Mouse (Mus musculus) neural tube, embryonic 14.5 days (tissue): Measurements from ENCODE around the gene Kpna1. TPM values are rescaled to one million over a fixed set of nuclear protein-coding genes. Genes with fewer than 3 reads are reported as not detected.
"Not testable (repeated sequence)": the region's sequence is repeated elsewhere in the genome, so short reads cannot be mapped to it uniquely, and the experiment has no call there.

Experiments
- ATAC-seq: fragments of 200-750 bp; cut with Nextera tagmentation; 2 replicates; pipeline ENCODE4 v1.8.0; 2017; ENCODE audit warnings: low read depth, mild to moderate bottlenecking, moderate TSS enrichment, moderate library complexity
- H3K27ac ChIP-seq: fragments of 300-500 bp; sonication (generic); 2 replicates; pipeline ENCODE4 v1.5.1; 2014; ENCODE audit warnings: low read depth, mild to moderate bottlenecking, control low read depth, low read length, moderate library complexity, mixed read lengths
- H3K27me3 ChIP-seq: fragments of 300-500 bp; sonication (generic); 2 replicates; pipeline ENCODE4 v1.6.1; 2014; ENCODE audit warnings: low read length; ENCODE audit not compliant: control insufficient read depth, insufficient read depth
- H3K36me3 ChIP-seq: fragments of 300-500 bp; sonication (generic); 2 replicates; pipeline ENCODE4 v1.6.1; 2014; ENCODE audit warnings: low read length, mixed read lengths; ENCODE audit not compliant: control insufficient read depth, insufficient read depth
- H3K4me1 ChIP-seq: fragments of 300-500 bp; sonication (generic); 2 replicates; pipeline ENCODE4 v1.6.1; 2014; ENCODE audit warnings: low read length; ENCODE audit not compliant: control insufficient read depth, insufficient read depth
- H3K4me2 ChIP-seq: fragments of 300-500 bp; sonication (generic); 2 replicates; pipeline ENCODE4 v1.6.1; 2014; ENCODE audit warnings: mild to moderate bottlenecking, low read depth, low read length, control low read depth
- H3K4me3 ChIP-seq: fragments of 300-500 bp; sonication (generic); 2 replicates; pipeline ENCODE4 v1.5.1; 2014; ENCODE audit warnings: low read depth, low read length, control low read depth, mixed read lengths
- H3K9ac ChIP-seq: fragments of 300-500 bp; sonication (generic); replicated peaks from 2 replicates; pipeline ENCODE4 v1.6.1; 2014; ENCODE audit warnings: low read depth, mild to moderate bottlenecking, control low read depth, low read length, mixed read lengths
- H3K9me3 ChIP-seq: fragments of 300-500 bp; sonication (generic); 2 replicates; pipeline ENCODE4 v1.6.1; 2016; ENCODE audit warnings: low read length; ENCODE audit not compliant: control insufficient read depth
- WGBS: fragments of 180-500 bp; shearing (Covaris S2); extraction: QIAGEN DNeasy Blood & Tissue Kit; methylation state at CpG from one replicate; pipeline ENCODE4 v1.1.7; 2014; 5-methylcytosine and 5-hydroxymethylcytosine counted together
- polyA plus RNA-seq: library from polyadenylated mRNA; unstranded; fragments of >200 nt; fragmentation: Nextera tagmentation; extraction: Ambion mirVana; gene quantifications from 2 replicates; pipeline ENCODE4 v1.2.1, GENCODE M21; 2014

The Kpna1 gene
- polyA plus RNA-seq, 1 experiment from 2014 or later = 89.3 TPM

- Histone ChIP-seq H3K4me1 (no peaks in the 10 kb centered on the region), H3K36me3 (peaks cover under 1% of the 10 kb centered on the region; the same call in 1 of the 2 replicates), H3K9me3 (no peaks in the 10 kb centered on the region), H3K9ac (no peak overlapping the region), H3K27me3 (no peaks in the 10 kb centered on the region), H3K4me2 (no peak overlapping the region), H3K4me3 (no peak overlapping the region), H3K27ac (no peak overlapping the region)
- WGBS = 98% methylated on average over 8 of the region's 8 CpGs
- ATAC-seq = no peak
Measured at GRCm38 (mm10) chr16:36054920-36055319, 76.4 kb downstream of the Kpna1 start.

GRCm38 (mm10) chr16:36056416-36056815, 77.9 kb downstream of the Kpna1 start:
- 88% methylated on average over 11 of the region's 11 CpGs for WGBS
- Histone ChIP-seq H3K4me2 (no peak overlapping the region), H3K27ac (no peak overlapping the region), H3K4me3 (no peak overlapping the region), H3K9me3 (no peaks in the 10 kb centered on the region), H3K36me3 (no peaks in the 10 kb centered on the region), H3K4me1 (no peaks in the 10 kb centered on the region), H3K9ac (no peak overlapping the region), H3K27me3 (no peaks in the 10 kb centered on the region)
- no peak for ATAC-seq

- Histone ChIP-seq H3K4me2 (no peak overlapping the region), H3K36me3 (no peaks in the 10 kb centered on the region), H3K4me3 (no peak overlapping the region), H3K4me1 (no peaks in the 10 kb centered on the region), H3K27ac (no peak overlapping the region), H3K27me3 (no peaks in the 10 kb centered on the region), H3K9ac (no peak overlapping the region), H3K9me3 (no peaks in the 10 kb centered on the region)
- 89% methylated on average over 8 of the region's 8 CpGs for WGBS
- no peak for ATAC-seq
Measured at GRCm38 (mm10) chr16:36057933-36058475, 79.5 kb downstream of the Kpna1 start.

GRCm38 (mm10) chr16:36062534-36062933, 84.0 kb downstream of the Kpna1 start:
- H3K4me3 ChIP-seq, H3K36me3 ChIP-seq, H3K4me2 ChIP-seq, ATAC-seq, H3K9me3 ChIP-seq, H3K9ac ChIP-seq, H3K27ac ChIP-seq, H3K27me3 ChIP-seq, H3K4me1 ChIP-seq: not testable (repeated sequence)
- WGBS = 100% methylated on average over 1 of the region's 1 CpGs

DNA sequence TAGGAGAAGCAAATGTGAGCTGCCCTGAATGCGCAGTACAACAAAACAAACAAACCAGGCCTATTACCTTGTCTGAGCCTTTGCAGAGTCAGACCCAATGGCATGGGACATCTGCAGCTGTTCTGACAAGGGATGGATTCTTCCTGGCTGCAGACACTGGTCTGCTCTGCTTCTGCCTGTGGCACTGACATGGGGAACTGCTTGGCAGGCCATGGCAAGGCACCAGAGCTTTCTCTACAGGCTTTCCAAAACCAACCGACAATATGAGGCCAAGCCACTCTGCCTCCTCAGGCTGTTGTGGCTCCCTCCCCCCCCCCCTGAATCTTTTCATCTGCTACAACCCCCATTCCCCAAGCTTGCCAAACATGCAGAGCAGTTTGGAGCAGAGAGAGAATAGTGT, 84.8 kb downstream of the Kpna1 start:
- no peaks in the 10 kb centered on the region for H3K36me3 ChIP-seq
- no peaks in the 10 kb centered on the region for H3K4me1 ChIP-seq
- no peak overlapping the region for H3K27ac ChIP-seq
- H3K9me3 ChIP-seq = no peaks in the 10 kb centered on the region
- no peaks in the 10 kb centered on the region for H3K27me3 ChIP-seq
- no peak overlapping the region for H3K9ac ChIP-seq
- no peak overlapping the region for H3K4me2 ChIP-seq
- ATAC-seq = no peak
- H3K4me3 ChIP-seq = no peak overlapping the region
- WGBS = 66% methylated on average over 2 of the region's 2 CpGs

DNA sequence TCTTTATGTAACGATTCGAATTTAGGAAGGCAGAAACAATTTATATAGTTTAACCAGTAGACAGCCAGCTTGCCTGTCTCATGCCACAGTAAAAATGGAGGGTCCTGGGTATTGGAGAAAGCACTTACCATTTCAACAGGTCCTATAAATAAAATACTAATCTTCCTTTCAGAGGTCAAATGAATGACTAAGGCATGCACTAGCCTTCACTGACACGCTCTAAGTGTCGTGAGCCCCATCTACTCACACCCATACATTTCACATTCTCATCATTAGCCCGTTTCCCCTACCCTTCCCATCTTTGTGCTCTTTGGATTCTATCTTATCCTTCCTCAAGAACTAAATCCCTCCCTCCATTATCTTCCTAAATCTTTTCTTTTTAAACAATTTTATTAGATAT, 86.4 kb downstream of the Kpna1 start:
- H3K9ac ChIP-seq = no peak overlapping the region
- H3K4me3 ChIP-seq = no peak overlapping the region
- no peak overlapping the region for H3K27ac ChIP-seq
- H3K36me3 ChIP-seq = no peaks in the 10 kb centered on the region
- H3K4me1 ChIP-seq = peaks cover 8% of the 10 kb centered on the region; the same call in 1 of the 2 replicates
- no peak for ATAC-seq
- no peaks in the 10 kb centered on the region for H3K27me3 ChIP-seq
- WGBS = 90% methylated on average over 5 of the region's 5 CpGs
- H3K4me2 ChIP-seq = no peak overlapping the region
- no peaks in the 10 kb centered on the region for H3K9me3 ChIP-seq

DNA sequence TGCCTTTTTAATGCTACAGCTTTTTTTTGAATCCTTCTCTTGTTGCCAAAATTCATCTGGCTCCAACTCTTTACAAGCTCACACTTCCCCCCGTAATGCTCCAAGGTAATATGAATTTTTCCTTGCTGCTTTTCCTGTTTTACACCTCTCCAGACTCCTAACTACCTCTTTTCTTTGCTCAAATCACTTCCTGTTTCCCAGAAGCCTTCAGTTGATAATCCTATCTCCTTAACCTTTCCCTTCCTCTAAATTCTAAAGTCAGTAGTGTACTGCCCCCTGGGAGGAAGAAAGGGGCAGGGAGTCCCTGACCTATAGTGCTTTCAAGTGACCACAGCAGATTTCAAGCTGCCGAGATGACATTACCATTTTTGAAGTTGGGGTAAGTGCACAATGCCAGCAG, 89.1 kb downstream of the Kpna1 start:
- WGBS = 78% methylated on average over 2 of the region's 2 CpGs
- no peak for ATAC-seq

GRCm38 (mm10) chr16:36068356-36068755, 89.8 kb downstream of the Kpna1 start:
- Histone ChIP-seq H3K4me3 (no peak overlapping the region), H3K4me1 (peaks cover 14% of the 10 kb centered on the region; the same call in 1 of the 2 replicates), H3K4me2 (no peak overlapping the region), H3K27ac (no peak overlapping the region), H3K9ac (no peak overlapping the region), H3K36me3 (no peaks in the 10 kb centered on the region), H3K27me3 (no peaks in the 10 kb centered on the region), H3K9me3 (no peaks in the 10 kb centered on the region)
- no peak for ATAC-seq
- 50% methylated on average over 3 of the region's 3 CpGs for whole genome bisulfite sequencing

More for the DNA sequence above, 89.1 kb downstream of the Kpna1 start:
- Histone ChIP-seq H3K4me2 (no peak overlapping the region), H3K4me1 (peaks cover 14% of the 10 kb centered on the region; the same call in 1 of the 2 replicates), H3K27me3 (no peaks in the 10 kb centered on the region), H3K9me3 (no peaks in the 10 kb centered on the region), H3K27ac (no peak overlapping the region), H3K4me3 (no peak overlapping the region), H3K36me3 (no peaks in the 10 kb centered on the region), H3K9ac (no peak overlapping the region)

DNA sequence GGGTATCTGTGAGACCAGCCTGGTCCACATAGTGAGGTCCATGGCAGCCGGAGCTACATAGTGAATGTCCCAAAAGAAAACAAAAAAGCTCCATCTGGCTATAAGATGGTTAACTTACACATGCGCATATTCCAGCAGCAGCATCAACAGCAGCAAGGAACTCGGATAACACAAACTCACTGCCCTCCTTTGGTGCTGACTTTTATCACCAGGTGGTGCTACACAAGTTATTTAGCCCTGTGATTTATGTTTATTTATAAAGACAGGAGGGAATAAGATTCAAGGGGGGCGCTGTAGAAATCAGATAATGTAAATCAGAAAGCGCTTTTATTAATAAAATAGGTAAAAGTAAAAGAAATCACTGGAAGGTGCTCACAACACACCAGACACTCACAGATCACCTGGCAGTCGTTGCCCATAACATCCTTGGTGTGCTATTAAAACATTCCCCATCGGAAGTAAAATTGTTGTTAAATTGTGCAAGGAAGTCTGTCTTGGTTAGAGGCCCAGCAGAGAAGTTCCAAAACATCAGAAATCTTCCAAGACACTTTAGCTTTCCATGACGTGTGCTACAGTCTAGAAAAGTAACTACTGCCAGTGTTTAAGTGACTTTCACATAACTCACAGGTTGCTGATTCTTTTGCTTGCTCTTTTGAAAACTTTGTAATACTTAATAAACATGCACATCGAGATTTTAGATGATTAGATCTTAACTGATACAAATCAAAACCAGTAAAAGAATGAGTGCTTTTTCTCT, 91.4 kb downstream of the Kpna1 start:
- Histone ChIP-seq H3K9ac (no peak overlapping the region; the same call in 1 of the 2 replicates), H3K4me3 (peak overlapping the region; percentile 53), H3K36me3 (no peaks in the 10 kb centered on the region), H3K9me3 (no peaks in the 10 kb centered on the region), H3K27ac (no peak overlapping the region), H3K4me2 (peak overlapping the region; percentile 92), H3K27me3 (no peaks in the 10 kb centered on the region), H3K4me1 (peaks cover 14% of the 10 kb centered on the region; the same call in 1 of the 2 replicates)
- no peak for ATAC-seq
- WGBS = 34% methylated on average over 9 of the region's 9 CpGs
